Mouse (Mus musculus): ENCODE data around the gene Trpc4ap. TPM values are rescaled to one million over a fixed set of nuclear protein-coding genes. Genes with fewer than 3 reads are reported as not detected.
"Not testable (repeated sequence)": the region's sequence is repeated elsewhere in the genome, so short reads cannot be mapped to it uniquely, and the experiment has no call there.

Gene Trpc4ap
- 187 and 188 TPM in 2 replicates for polyA plus RNA-seq (2016; fragmentation: Nextera tagmentation; extraction: Ambion mirVana)

DNA sequence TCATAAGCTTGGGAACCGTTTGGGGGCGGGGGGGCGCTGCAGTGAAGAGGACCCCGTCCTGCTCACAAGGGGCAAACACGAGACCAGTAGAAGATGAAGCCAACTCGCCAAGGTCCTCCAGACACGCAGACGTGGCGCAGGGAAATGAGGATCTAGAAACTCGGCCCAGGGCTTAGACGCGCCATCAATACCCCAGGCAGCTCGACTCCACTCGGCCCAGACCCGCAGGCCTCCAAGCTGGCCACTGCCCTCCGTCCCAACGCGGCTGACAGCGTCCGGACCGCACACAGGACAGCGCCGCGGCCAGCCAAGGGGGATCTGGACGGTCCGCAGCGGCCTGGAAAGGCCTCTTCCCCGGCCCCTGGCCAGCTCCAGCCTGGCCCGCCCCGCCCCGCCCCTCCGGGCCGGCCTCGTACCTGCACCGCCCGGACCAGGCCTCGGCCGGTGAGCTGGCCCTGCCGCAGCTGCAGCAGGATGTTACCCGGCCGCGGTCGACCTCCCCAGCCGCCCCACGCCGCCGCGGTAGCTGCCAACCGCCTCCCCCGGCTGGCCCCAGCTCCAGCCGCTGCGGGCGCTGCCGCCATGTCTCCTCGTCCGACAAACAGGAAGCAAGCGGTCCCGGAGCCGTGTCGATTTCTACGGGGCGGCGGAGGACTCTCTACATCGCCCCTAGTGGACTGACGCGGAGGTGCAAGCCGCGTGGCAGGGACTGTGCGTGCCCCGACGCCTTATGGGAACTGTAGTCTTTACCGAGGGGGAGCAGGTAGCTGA, at the start of gene Trpc4ap:
TSS of gene Trpc4ap (minus strand) at position 662 of the 771 bp plus-strand sequence.
- H3K4me3 ChIP-seq: peak within 1 kb of the TSS; percentile 99
- peak; percentile 93 for ATAC-seq (ENCODE audit: low FRiP score, low read depth)
- no peaks in the 10 kb centered on the region for H3K9me3 ChIP-seq
- H3K27ac ChIP-seq: peak within 1 kb of the TSS; percentile 88
- H3K36me3 ChIP-seq: peaks cover 2% of the 10 kb centered on the region; the same call in 1 of the 2 replicates
- peaks cover 15% of the 10 kb centered on the region for H3K4me1 ChIP-seq
- H3K9ac ChIP-seq: peak within 1 kb of the TSS; percentile 97
- WGBS: under 1% methylated on average over 71 of the region's 72 CpGs
- peak within 1 kb of the TSS; percentile 80 for H3K4me2 ChIP-seq (replicated peaks)
- no peaks in the 10 kb centered on the region for H3K27me3 ChIP-seq (replicated peaks)

DNA sequence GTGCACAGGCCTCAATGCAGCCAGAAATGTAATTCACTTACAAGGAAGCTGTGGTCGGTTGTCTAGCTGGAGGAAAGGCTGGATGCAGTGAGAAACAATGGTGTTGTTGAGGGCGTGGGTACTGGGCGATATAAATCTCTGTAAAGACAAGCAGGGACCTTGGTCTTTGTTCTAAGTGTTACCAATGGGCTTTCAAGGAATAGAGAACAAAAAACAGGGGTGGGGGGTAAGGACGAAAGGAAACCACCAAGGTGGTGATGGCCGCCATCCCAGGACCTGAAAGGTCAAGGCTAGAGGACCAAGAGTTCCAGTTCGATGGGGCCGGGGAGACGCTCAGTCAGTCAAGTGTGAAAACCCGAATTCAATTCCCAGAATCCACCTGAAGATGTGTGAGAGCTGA, 45.6 kb upstream of the Trpc4ap start:
- no peak overlapping the region for H3K9ac ChIP-seq
- WGBS: 46% methylated on average over 9 of the region's 9 CpGs
- no peaks in the 10 kb centered on the region for H3K4me1 ChIP-seq
- no peaks in the 10 kb centered on the region for H3K36me3 ChIP-seq
- H3K27me3 ChIP-seq (replicated peaks): no peaks in the 10 kb centered on the region
- no peak overlapping the region for H3K27ac ChIP-seq
- ATAC-seq (ENCODE audit: low FRiP score, low read depth): no peak
- no peak overlapping the region for H3K4me3 ChIP-seq
- no peaks in the 10 kb centered on the region for H3K9me3 ChIP-seq
- H3K4me2 ChIP-seq (replicated peaks): no peak overlapping the region

DNA sequence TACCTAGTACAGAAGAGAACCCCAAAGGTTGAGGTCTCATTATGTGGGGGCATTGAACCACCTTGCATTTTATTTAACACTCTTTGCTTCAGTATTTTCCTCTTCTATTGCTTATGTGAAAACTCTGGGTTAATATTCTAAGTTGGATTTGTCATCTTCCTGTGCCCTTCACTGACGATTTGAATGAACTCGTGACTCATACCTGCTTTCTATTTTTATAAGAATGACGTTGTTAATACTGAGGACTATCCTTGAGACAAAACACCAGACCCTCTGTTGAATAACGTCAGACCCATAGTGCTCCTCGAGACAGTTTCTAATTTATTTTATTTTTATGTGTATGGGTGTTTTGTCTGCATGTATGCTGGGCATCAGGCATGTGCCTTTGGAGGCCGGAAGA, 44.8 kb upstream of the Trpc4ap start:
- no peaks in the 10 kb centered on the region for H3K9me3 ChIP-seq
- no peaks in the 10 kb centered on the region for H3K27me3 ChIP-seq (replicated peaks)
- no peak overlapping the region for H3K4me3 ChIP-seq
- WGBS: 84% methylated on average over 6 of the region's 6 CpGs
- H3K9ac ChIP-seq: no peak overlapping the region
- no peak for ATAC-seq (ENCODE audit: low FRiP score, low read depth)
- H3K4me2 ChIP-seq (replicated peaks): no peak overlapping the region
- H3K27ac ChIP-seq: no peak overlapping the region
- no peaks in the 10 kb centered on the region for H3K36me3 ChIP-seq
- no peaks in the 10 kb centered on the region for H3K4me1 ChIP-seq

DNA sequence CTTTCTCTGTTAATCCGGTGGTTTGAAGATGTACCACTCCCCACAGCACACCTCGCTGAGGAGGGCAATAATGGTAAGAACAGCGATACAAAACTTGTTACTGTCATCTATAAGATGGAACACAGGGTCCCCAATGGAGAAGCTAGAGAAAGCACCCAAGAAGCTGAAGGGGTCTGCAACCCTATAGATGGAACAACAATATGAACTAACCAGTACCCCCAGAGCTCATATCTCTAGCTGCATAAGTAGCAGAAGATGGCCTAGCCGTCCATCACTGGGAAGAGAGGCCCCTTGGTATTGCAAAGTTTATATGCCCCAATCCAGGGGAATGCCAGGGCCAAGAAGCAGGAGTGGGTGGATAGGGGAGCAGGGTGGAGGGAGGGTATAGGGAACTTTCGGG, 43.6 kb upstream of the Trpc4ap start, which contains the start of gene Gm17581:
TSS of gene Gm17581 (minus strand) at position 101 of the 400 bp plus-strand sequence.
- not testable (repeated sequence) for H3K4me1 ChIP-seq; H3K9ac ChIP-seq; H3K36me3 ChIP-seq; H3K27me3 ChIP-seq (replicated peaks); ATAC-seq (ENCODE audit: low FRiP score, low read depth); H3K27ac ChIP-seq; H3K4me3 ChIP-seq; H3K4me2 ChIP-seq (replicated peaks); H3K9me3 ChIP-seq
- WGBS: 86% methylated on average over 5 of the region's 5 CpGs

DNA sequence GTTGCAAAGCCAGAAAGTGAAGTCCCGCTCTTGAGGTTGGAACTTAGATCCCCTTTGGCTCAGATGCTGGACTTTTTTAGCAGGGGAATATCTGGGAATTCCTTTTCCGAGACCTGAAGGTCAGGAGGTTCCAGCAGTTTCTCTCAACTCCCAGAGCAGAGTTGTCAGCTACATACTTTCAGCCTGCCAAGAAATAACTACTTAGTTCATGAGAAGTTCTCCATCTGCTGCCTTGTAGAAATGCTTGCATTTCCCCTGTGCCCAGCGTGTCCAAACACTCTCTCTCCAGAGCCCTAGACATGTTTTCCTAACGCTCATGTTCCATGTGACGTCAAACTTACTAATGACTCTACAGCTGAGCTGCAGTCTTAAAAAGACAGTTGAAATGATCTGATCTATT, 42.9 kb upstream of the Trpc4ap start:
- no peak overlapping the region for H3K27ac ChIP-seq
- no peak for ATAC-seq (ENCODE audit: low FRiP score, low read depth)
- H3K27me3 ChIP-seq (replicated peaks): no peaks in the 10 kb centered on the region
- H3K4me2 ChIP-seq (replicated peaks): no peak overlapping the region
- no peak overlapping the region for H3K4me3 ChIP-seq
- no peak overlapping the region for H3K9ac ChIP-seq
- H3K9me3 ChIP-seq: no peaks in the 10 kb centered on the region
- no peaks in the 10 kb centered on the region for H3K4me1 ChIP-seq
- H3K36me3 ChIP-seq: no peaks in the 10 kb centered on the region
- 88% methylated on average over 5 of the region's 5 CpGs for WGBS

DNA sequence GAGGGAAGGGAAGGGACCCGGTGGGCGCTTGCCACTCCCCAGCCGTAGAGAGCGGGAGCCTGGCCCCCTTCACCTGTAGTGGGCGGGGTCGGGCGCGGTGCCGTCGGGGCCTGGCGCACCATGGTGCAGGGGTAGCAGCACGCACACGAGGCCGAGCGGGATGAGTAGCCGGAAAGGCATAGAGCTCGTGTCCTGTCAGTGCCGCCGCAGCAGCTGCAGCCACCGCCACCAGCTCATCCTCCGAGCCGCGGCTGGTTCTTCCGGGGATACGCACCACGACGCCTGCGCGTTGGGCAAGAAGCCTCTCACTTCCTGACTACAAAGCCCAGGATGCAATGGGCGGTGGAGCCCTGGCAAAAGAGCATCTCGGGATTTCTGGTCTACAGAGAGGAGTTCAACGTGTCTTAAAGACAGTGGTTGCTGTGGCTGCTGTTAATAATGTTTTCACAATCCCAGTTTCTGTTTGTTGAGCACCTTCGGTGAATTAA, 37.0 kb upstream of the Trpc4ap start, which contains the start of gene Edem2:
TSS of gene Edem2 (minus strand) at position 318 of the 488 bp plus-strand sequence.
- Histone ChIP-seq H3K9ac (peak within 1 kb of the TSS; percentile 79), H3K4me1 (peaks cover 7% of the 10 kb centered on the region), H3K4me2 (replicated peaks) (peak within 1 kb of the TSS; percentile 96), H3K36me3 (peaks cover 8% of the 10 kb centered on the region), H3K27me3 (replicated peaks) (no peaks in the 10 kb centered on the region), H3K27ac (no peak within 1 kb of the TSS), H3K4me3 (peak within 1 kb of the TSS; percentile 94), H3K9me3 (no peaks in the 10 kb centered on the region)
- WGBS: under 1% methylated on average over 33 of the region's 33 CpGs
- peak; percentile 95 for ATAC-seq (ENCODE audit: low FRiP score, low read depth)

DNA sequence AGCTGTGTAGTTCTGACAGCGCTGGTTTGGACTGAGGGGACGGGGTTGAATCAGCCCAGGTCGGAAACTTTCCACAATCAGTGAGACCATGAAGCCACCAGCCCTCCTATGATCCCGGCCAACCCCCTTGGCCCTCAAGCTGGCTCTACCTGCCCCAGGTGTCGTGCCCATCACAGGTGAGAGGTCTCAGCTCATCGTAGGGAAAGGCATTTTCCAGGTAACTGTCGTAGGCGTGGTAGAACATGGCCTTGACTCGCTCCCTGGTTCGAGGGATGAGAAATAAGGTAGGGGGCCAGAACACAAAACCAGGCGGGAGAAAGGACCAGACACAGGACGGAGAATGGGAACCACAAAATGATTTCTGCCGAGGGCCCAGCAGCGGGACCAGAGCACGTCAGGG, 36.6 kb upstream of the Trpc4ap start:
- ATAC-seq (ENCODE audit: low FRiP score, low read depth): peak; percentile 34; the same call in 1 of the 2 replicates
- 4% methylated on average over 15 of the region's 15 CpGs for WGBS
- Histone ChIP-seq H3K4me2 (replicated peaks) (peak overlapping the region; percentile 96), H3K9ac (peak overlapping the region; percentile 79), H3K27me3 (replicated peaks) (no peaks in the 10 kb centered on the region), H3K27ac (no peak overlapping the region), H3K4me1 (peaks cover 7% of the 10 kb centered on the region), H3K9me3 (no peaks in the 10 kb centered on the region), H3K4me3 (peak overlapping the region; percentile 94), H3K36me3 (peaks cover 8% of the 10 kb centered on the region)

DNA sequence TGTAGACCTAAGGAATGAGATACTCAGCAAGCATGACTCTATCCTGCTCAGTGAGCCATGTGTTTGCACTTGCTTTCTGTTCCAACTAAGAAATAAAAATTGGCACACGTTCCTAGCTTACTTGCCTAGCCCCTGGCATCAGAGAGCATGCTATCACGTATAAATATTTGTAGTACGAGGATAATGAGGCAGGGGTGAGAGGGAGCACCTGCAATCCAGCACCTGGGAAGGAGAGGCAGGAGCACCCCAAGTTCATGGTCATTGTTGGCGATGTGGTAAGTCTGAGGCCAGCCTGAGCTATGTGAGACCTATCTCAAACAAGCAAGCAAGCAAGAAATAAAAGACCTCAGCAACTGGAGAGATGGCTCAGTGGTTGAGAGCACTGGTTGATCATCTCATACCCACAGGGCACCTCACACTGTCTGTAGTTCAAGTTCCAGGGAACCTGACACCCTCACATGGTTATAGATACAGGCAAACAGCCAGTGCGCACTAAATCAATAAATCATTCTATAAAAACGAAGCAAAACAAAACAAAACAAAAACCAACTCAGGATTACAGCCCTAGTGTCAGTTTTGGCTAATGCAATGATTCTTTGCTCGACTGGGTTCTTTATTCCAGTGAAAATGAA, 35.7 kb upstream of the Trpc4ap start:
- H3K4me1 ChIP-seq: peaks cover 7% of the 10 kb centered on the region
- H3K9me3 ChIP-seq: no peaks in the 10 kb centered on the region
- no peak for ATAC-seq (ENCODE audit: low FRiP score, low read depth)
- 76% methylated on average over 7 of the region's 7 CpGs for WGBS
- no peak overlapping the region for H3K9ac ChIP-seq
- H3K27me3 ChIP-seq (replicated peaks): no peaks in the 10 kb centered on the region
- peak overlapping the region; percentile 96; the same call in 1 of the 2 replicates for H3K4me2 ChIP-seq (replicated peaks)
- no peak overlapping the region for H3K4me3 ChIP-seq
- H3K36me3 ChIP-seq: peaks cover 8% of the 10 kb centered on the region
- H3K27ac ChIP-seq: no peak overlapping the region

DNA sequence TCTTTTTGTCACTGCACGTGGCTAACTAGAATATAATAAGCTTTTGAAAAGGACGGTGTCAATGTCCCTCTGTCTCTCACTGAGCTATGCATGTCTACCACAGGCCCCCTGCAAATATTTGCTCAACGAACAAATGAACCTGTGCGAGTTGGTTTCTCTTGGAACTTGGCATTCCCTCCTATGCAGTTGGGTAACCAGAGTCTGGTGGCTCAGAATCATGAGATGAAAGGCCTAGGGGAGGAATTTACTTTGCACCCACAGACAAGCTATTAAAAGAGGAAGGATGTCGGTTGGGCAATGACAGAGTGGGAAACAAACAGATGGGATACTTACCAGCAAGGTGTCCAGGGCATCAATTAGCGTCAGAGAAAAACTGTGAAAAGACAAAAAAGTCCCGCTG, 34.1 kb upstream of the Trpc4ap start:
- Histone ChIP-seq H3K27ac (no peak overlapping the region), H3K36me3 (peaks cover 13% of the 10 kb centered on the region), H3K4me1 (peaks cover 7% of the 10 kb centered on the region), H3K27me3 (replicated peaks) (no peaks in the 10 kb centered on the region), H3K4me3 (no peak overlapping the region), H3K9me3 (no peaks in the 10 kb centered on the region), H3K4me2 (replicated peaks) (no peak overlapping the region), H3K9ac (no peak overlapping the region)
- ATAC-seq (ENCODE audit: low FRiP score, low read depth): no peak
- WGBS: 87% methylated on average over 7 of the region's 7 CpGs

DNA sequence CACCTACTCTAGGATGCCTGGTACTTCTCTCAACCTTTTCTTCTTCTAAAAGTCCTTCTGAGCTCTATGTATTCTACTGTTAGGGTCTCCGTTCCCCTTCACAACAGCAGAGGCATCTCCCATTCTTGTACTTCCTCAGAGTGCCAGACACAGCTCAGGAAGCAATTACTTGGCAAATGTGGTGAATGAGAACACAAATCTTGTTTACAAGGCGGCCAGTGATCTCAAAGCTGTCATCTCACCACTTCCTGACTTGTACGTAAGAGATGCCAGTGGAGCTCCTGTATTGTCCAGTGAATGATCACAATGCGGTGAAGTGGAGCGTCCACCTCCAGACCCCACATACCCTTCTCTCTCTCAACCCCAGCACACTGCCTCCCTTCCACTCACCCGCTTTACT, 32.3 kb upstream of the Trpc4ap start:
- Histone ChIP-seq H3K36me3 (peaks cover 21% of the 10 kb centered on the region), H3K9ac (no peak overlapping the region), H3K4me2 (replicated peaks) (no peak overlapping the region), H3K9me3 (no peaks in the 10 kb centered on the region), H3K4me3 (no peak overlapping the region), H3K27ac (no peak overlapping the region), H3K27me3 (replicated peaks) (no peaks in the 10 kb centered on the region), H3K4me1 (peaks cover 7% of the 10 kb centered on the region)
- WGBS: 87% methylated on average over 6 of the region's 6 CpGs
- ATAC-seq (ENCODE audit: low FRiP score, low read depth): no peak

DNA sequence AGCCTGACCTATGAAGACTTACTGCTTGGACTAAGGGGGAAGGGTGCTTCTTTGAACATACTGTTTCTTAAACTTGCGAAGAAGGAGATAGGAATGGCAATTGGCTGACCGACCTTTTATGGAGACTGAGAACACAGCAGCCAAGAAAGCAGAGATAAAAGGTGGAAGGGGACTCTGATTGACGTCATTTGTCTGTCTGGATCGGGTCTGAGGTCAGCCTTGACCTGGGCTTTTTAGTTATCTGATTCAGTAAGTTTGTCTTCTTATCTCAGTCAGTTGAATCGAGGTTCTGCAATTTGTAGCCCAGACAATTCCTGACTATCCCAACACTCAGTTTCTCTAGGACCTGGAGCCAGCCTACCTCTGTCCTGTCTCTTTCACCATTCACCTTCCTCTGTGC, 31.9 kb upstream of the Trpc4ap start:
- WGBS: 82% methylated on average over 5 of the region's 5 CpGs

DNA sequence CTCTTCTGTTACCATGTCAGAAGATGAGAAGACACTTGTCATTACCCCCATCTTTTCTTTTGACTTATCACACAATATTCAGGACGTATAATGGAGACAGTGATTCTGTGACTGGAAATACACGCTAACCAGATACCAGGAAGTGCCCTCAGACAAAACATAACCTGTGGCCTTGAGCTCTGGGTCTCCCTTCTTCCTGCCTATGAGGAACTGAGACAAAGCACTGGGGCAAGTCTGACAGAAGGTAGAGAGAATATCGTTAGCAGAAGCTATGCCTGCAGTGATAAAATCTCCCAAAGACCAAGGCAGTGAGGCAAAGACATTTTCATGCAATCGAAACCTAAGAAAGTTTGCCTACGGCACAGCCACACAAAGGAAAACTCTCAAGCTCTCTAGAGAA, 28.4 kb upstream of the Trpc4ap start:
- no peak overlapping the region for H3K4me3 ChIP-seq
- peaks cover 48% of the 10 kb centered on the region for H3K36me3 ChIP-seq
- H3K27ac ChIP-seq: no peak overlapping the region
- ATAC-seq (ENCODE audit: low FRiP score, low read depth): no peak
- no peaks in the 10 kb centered on the region for H3K4me1 ChIP-seq
- 91% methylated on average over 5 of the region's 5 CpGs for WGBS
- no peak overlapping the region for H3K4me2 ChIP-seq (replicated peaks)
- no peak overlapping the region for H3K9ac ChIP-seq
- no peaks in the 10 kb centered on the region for H3K9me3 ChIP-seq
- H3K27me3 ChIP-seq (replicated peaks): no peaks in the 10 kb centered on the region

More for the DNA sequence above, 31.9 kb upstream of the Trpc4ap start:
- no peak overlapping the region for H3K27ac ChIP-seq
- ATAC-seq (ENCODE audit: low FRiP score, low read depth): no peak
- H3K36me3 ChIP-seq: peaks cover 26% of the 10 kb centered on the region
- no peaks in the 10 kb centered on the region for H3K27me3 ChIP-seq (replicated peaks)
- H3K9me3 ChIP-seq: no peaks in the 10 kb centered on the region
- peaks cover 7% of the 10 kb centered on the region for H3K4me1 ChIP-seq
- H3K4me2 ChIP-seq (replicated peaks): no peak overlapping the region
- H3K9ac ChIP-seq: no peak overlapping the region
- no peak overlapping the region for H3K4me3 ChIP-seq

Measured in neural tube, embryonic 12.5 days (tissue).